Mouse (Mus musculus) liver, embryonic 14.5 days (tissue): ENCODE results near the gene Apon.

Experiments
- CTCF ChIP-seq: IDR thresholded peaks from 2 replicates; pipeline ENCODE4 v1.5.1; 2016; ENCODE audit warnings: antibody characterized with exemption, low read depth, control low read depth
- EP300 ChIP-seq: IDR thresholded peaks from 2 replicates; pipeline ENCODE4 v1.6.1; 2016; ENCODE audit warnings: antibody characterized with exemption, low read depth

DNA sequence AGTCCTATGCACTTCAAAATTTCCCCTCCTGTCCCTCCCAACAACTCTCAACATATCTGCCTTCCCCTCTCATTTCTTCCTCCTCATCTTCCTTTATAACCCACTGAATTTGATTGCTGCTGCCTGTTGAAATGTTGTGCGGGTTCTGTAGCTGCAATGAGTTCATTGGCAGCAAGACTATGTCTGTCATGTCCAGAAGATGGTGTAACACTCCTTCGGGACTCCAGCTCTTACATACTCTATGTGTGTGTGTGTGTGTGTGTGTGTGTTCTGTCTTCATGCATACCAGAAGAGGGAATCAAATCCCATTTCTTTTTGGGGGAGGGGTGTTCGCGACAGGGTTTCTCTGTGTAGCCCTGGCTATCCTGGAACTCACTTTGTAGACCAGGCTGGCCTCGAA lies 38.9 kb upstream of the Apon start:
- no peak for TF ChIP-seq CTCF
- no peak for TF ChIP-seq EP300
